Mouse (Mus musculus) megakaryocyte-erythroid progenitor cell, adult 5-6 weeks (primary cell): ENCODE results near the gene Cd83. TPM values are rescaled to one million over a fixed set of nuclear protein-coding genes. Genes with fewer than 3 reads are reported as not detected.

Source experiments
- ATAC-seq: replicated peaks from 2 replicates; pipeline ENCODE4 v1.8.0; 2016; ENCODE audit warnings: mild to moderate bottlenecking, inconsistent platforms; ENCODE audit not compliant: severe bottlenecking, poor library complexity, low FRiP score, low TSS enrichment
- total RNA-seq, 2 experiments: library from RNA; stranded (forward) in 1 of 2; stranded (reverse) in 1 of 2; fragments of 200-1000, 215-1000 nt in 1 of 2; fragments of >200 nt in 1 of 2; fragmentation: Nextera tagmentation in 1 of 2; gene quantifications; 2 replicates each; pipeline ENCODE4 v1.2.3; 2014 to 2017

Cd83 gene
- total RNA-seq, 2 experiments from 2014 or later: 0.38 TPM; not detected in 1

- no peak for ATAC-seq
Measured at GRCm38 (mm10) chr13:43802361-43803137, 18.0 kb downstream of the Cd83 start.

GRCm38 (mm10) chr13:43804648-43805047, 20.1 kb downstream of the Cd83 start:
- ATAC-seq: no peak

- ATAC-seq: no peak
Measured at GRCm38 (mm10) chr13:43805159-43805758, 20.7 kb downstream of the Cd83 start.

- no peak for ATAC-seq
Measured at GRCm38 (mm10) chr13:43806371-43807271, 22.0 kb downstream of the Cd83 start.

GRCm38 (mm10) chr13:43807272-43807675, 22.7 kb downstream of the Cd83 start:
- no peak for ATAC-seq

GRCm38 (mm10) chr13:43810621-43811020, 26.0 kb downstream of the Cd83 start:
- ATAC-seq: no peak

GRCm38 (mm10) chr13:43811835-43812234, 27.3 kb downstream of the Cd83 start:
- ATAC-seq: no peak

- no peak for ATAC-seq
Measured at GRCm38 (mm10) chr13:43813431-43813830, 28.9 kb downstream of the Cd83 start.

GRCm38 (mm10) chr13:43817461-43817860, 32.9 kb downstream of the Cd83 start:
- ATAC-seq: no peak

- no peak for ATAC-seq
Measured at GRCm38 (mm10) chr13:43818307-43819019, 33.9 kb downstream of the Cd83 start.

GRCm38 (mm10) chr13:43819020-43819310, 34.4 kb downstream of the Cd83 start:
- ATAC-seq: no peak

- ATAC-seq: no peak
Measured at GRCm38 (mm10) chr13:43820071-43820470, 35.5 kb downstream of the Cd83 start.

- ATAC-seq: no peak
Measured at GRCm38 (mm10) chr13:43822306-43822705, 37.7 kb downstream of the Cd83 start.

GRCm38 (mm10) chr13:43828648-43829047, 44.1 kb downstream of the Cd83 start:
- no peak for ATAC-seq

GRCm38 (mm10) chr13:43830892-43831673, 46.5 kb downstream of the Cd83 start:
- no peak for ATAC-seq

GRCm38 (mm10) chr13:43832731-43833130, 48.2 kb downstream of the Cd83 start:
- ATAC-seq: no peak

GRCm38 (mm10) chr13:43836376-43836775, 51.8 kb downstream of the Cd83 start:
- no peak for ATAC-seq

GRCm38 (mm10) chr13:43837812-43838211, 53.2 kb downstream of the Cd83 start:
- no peak for ATAC-seq

GRCm38 (mm10) chr13:43845151-43845550, 60.6 kb downstream of the Cd83 start:
- ATAC-seq: no peak
